Mouse (Mus musculus) G1E (cell line): ENCODE results near the gene Actl10. TPM values are rescaled to one million over a fixed set of nuclear protein-coding genes. Genes with fewer than 3 reads are reported as not detected.
A peak's percentile ranks its signal among the peaks of the same experiment; 100 is the strongest.

Experiments
- ATAC-seq: 2 replicates; pipeline ENCODE4 v1.8.0; 2016; ENCODE audit warnings: mild to moderate bottlenecking; ENCODE audit not compliant: insufficient number of reproducible peaks, poor library complexity, low FRiP score, severe bottlenecking; ENCODE audit errors: extremely low read depth
- DNase-seq: peaks from one replicate; pipeline ENCODE4 v3.0.0; 2012; ENCODE audit warnings: low spot score
- H3K27me3 ChIP-seq: 2 replicates; pipeline ENCODE4 v1.6.1; 2012; ENCODE audit warnings: mild to moderate bottlenecking, low read length, inconsistent platforms; ENCODE audit not compliant: insufficient read depth
- H3K36me3 ChIP-seq: replicated peaks from 2 replicates; pipeline ENCODE3; 2012; ENCODE audit warnings: mild to moderate bottlenecking, inconsistent platforms
- H3K4me1 ChIP-seq: 2 replicates; pipeline ENCODE4 v1.6.1; 2012; ENCODE audit warnings: low read depth, low read length, inconsistent platforms, mixed read lengths; ENCODE audit not compliant: insufficient read depth
- H3K4me3 ChIP-seq: 2 replicates; pipeline ENCODE4 v1.5.1; 2012; ENCODE audit warnings: low read depth, mild to moderate bottlenecking, inconsistent platforms, low read length, moderate library complexity, mixed read lengths
- H3K9me3 ChIP-seq: replicated peaks from 2 replicates; pipeline ENCODE4 v1.6.1; 2012; ENCODE audit warnings: inconsistent platforms
- CTCF ChIP-seq: IDR thresholded peaks from 2 replicates; pipeline ENCODE4 v1.5.1; 2012; ENCODE audit warnings: low read depth, low read length, inconsistent platforms, mixed read lengths
- GATA1 ChIP-seq: IDR thresholded peaks from 2 replicates; pipeline ENCODE4 v1.6.1; 2012; ENCODE audit warnings: borderline replicate concordance, low read length, inconsistent platforms, mixed read lengths
- GATA2 ChIP-seq: IDR thresholded peaks from 2 replicates; pipeline ENCODE4 v1.6.1; 2012; ENCODE audit warnings: low read depth, low read length, inconsistent platforms, borderline replicate concordance
- POLR2AphosphoS5 ChIP-seq: IDR thresholded peaks from 2 replicates; pipeline ENCODE4 v1.6.1; 2012; ENCODE audit warnings: low read depth, low read length, inconsistent platforms; ENCODE audit not compliant: insufficient replicate concordance
- TAL1 ChIP-seq: conservative IDR thresholded peaks from 2 replicates; pipeline ENCODE4 v1.6.1; 2012; ENCODE audit warnings: low read depth, low read length, inconsistent platforms, mixed read lengths
- polyA plus RNA-seq: library from polyadenylated mRNA; stranded (reverse); fragments of >175 nt; gene quantifications from 2 replicates; pipeline ENCODE4 v1.2.3, GENCODE M21; 2012
- total RNA-seq, 2 experiments: library from RNA; stranded (forward) in 1 of 2; stranded (reverse) in 1 of 2; fragments of 200-1000 nt in 1 of 2; fragments of >200 nt in 1 of 2; fragmentation: Nextera tagmentation in 1 of 2; gene quantifications; 2 replicates each; pipeline ENCODE4 v1.2.3; 2014 to 2017

The Actl10 gene
- total and polyA plus RNA-seq, 3 experiments: 0.22 to 0.53 TPM; not detected in 1

DNA sequence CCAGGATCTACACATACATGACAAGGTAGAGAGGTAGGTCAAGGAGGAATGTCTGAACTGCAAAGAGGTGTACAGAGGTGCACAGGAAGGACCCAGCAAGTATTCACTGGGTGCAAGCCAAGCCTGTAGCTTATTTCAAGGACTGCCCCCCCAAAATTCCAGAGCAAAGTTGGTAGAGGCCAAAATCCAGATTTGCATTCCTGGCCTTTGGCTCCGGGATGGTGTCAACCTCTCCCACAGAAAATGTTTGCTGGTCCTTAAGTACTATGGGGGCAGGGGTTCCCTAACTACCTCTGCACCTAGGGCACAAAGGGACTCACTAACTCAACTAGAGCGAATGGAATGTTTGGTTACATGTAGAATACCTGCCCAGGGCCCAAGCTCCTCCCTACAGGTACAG is 16.2 kb downstream of the Actl10 start:
- Histone ChIP-seq H3K36me3 (peaks cover 57% of the 10 kb centered on the region), H3K4me1 (peaks cover 82% of the 10 kb centered on the region), H3K4me3 (peak overlapping the region; percentile 89), H3K27me3 (no peaks in the 10 kb centered on the region), H3K9me3 (no peaks in the 10 kb centered on the region)
- DNase-seq (no peak), ATAC-seq (no peak)
- no peak for TF ChIP-seq GATA2
- TF ChIP-seq TAL1: no peak
- no peak; the same call in 1 of the 2 replicates for TF ChIP-seq POLR2AphosphoS5
- TF ChIP-seq GATA1: no peak

DNA sequence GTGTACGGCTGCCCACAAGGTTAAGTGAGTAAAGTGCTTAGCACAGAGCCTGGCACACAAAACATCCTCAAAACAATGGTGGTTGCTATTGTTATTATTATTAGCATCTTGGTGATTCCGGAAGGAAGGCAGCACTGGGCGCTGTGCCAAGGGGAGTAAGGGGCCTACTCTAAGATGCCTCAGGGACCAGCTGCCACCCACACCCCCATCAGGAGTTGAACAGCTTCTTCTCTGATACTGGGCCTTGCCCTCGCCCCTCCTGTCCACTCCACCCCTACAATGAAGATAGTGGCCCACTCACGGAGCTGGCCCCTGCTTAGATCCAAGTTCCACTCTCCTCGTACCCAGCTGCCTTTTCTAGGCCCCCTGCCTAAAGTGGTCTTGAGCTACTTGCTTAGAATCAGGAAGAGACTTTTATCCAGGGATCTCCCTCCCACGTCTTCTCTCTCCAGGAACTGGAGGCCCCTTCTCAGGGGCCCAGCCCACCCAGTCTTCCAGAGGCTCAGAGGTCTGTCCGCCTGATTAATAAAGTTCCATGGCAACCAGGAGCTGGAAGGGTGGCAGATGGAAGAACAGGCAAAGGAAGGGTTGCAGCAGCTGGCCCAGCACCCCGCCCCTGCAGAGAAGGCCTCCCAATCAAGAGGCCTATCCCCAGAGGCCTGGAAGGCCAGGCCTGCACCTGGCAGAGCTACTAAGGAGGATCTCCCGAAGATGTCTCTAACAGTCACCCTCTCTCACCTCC is 16.9 kb downstream of the Actl10 start:
- H3K4me1 ChIP-seq: peaks cover 84% of the 10 kb centered on the region
- no peak for TF ChIP-seq GATA1
- no peak for TF ChIP-seq POLR2AphosphoS5
- no peak for TF ChIP-seq GATA2
- no peak for TF ChIP-seq CTCF
- no peak for TF ChIP-seq TAL1
- peaks cover 49% of the 10 kb centered on the region for H3K36me3 ChIP-seq
- no peaks in the 10 kb centered on the region for H3K27me3 ChIP-seq
- ATAC-seq: no peak; the same call in none of the 2 replicates
- no peak for DNase-seq
- H3K9me3 ChIP-seq: no peaks in the 10 kb centered on the region
- H3K4me3 ChIP-seq: peak overlapping the region; percentile 89

DNA sequence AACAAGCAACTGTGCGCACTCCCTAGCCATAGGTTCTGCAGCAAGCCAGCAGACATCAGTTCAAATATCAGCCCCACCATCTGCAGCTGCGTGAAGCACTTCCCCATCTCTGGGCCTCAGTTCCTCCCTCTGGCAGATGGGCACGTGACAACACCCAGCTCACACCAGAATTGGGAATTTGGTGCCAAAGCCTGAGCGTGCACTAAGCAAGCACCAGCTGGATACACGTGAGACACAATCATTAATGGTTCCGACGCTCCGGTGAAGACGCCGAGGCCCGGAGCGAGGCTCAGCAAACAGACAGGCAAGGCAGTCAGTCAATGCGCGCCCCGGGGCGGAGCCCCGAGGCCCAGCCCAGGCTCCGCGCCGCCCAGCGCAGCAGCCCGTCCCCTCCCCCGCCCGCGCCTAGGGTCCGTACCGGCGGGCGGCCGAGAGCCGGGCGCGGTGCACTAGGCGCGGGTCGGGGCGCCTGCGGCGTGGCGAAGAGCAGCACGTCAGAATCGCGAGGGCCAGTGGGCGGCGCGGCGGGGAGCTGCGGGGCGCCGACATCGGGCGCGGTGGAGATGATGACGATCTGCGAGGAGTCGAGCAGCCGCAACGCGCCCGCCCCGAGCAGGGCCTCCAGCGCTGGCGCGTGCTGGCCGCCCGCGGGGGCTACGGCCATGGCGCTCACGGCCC is 17.6 kb downstream of the Actl10 start:
- no peaks in the 10 kb centered on the region for H3K27me3 ChIP-seq
- no peaks in the 10 kb centered on the region for H3K9me3 ChIP-seq
- TF ChIP-seq GATA2 (peak; percentile 82; the same call in 1 of the 2 replicates), POLR2AphosphoS5 (no peak), TAL1 (peak; percentile 58; the same call in 1 of the 2 replicates), GATA1 (no peak)
- peak; percentile 74 for DNase-seq
- ATAC-seq: peak; percentile 45; the same call in 1 of the 2 replicates
- H3K4me3 ChIP-seq: peak overlapping the region; percentile 89
- peaks cover 42% of the 10 kb centered on the region for H3K36me3 ChIP-seq
- H3K4me1 ChIP-seq: peaks cover 81% of the 10 kb centered on the region

DNA sequence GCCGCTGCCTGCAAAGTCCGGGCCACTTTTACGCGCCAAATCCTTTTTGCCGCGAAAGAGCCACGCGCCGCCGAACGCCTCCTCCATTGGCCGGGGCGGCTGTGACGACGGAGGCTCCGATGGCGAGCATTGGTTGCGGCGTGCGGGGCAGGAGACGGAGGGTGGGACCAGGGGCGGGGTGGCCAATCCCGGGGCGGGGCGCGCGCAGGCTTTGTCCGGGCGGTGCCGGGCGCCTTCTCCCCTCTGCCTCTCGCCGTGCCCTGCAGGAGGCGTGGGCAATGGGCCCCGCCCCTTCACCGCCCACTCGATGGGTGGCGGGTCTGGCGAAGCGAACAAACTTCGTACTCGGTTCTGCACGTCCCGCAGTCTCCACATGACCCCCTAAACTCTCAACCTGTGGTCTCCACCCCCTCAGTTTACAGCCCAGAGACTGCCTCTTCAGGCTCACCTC is 18.3 kb downstream of the Actl10 start, which contains the start of gene E2f1:
Gene E2f1 (minus strand): TSS at position 57 of the 451 bp plus-strand sequence.
- peak; percentile 97 for DNase-seq
- TF ChIP-seq CTCF (no peak), TAL1 (no peak), GATA1 (no peak), GATA2 (no peak), POLR2AphosphoS5 (no peak)
- no peaks in the 10 kb centered on the region for H3K9me3 ChIP-seq
- peaks cover 36% of the 10 kb centered on the region for H3K36me3 ChIP-seq
- no peaks in the 10 kb centered on the region for H3K27me3 ChIP-seq
- H3K4me3 ChIP-seq: peak within 1 kb of the TSS; percentile 89
- peak; percentile 79 for ATAC-seq
- peaks cover 79% of the 10 kb centered on the region for H3K4me1 ChIP-seq

DNA sequence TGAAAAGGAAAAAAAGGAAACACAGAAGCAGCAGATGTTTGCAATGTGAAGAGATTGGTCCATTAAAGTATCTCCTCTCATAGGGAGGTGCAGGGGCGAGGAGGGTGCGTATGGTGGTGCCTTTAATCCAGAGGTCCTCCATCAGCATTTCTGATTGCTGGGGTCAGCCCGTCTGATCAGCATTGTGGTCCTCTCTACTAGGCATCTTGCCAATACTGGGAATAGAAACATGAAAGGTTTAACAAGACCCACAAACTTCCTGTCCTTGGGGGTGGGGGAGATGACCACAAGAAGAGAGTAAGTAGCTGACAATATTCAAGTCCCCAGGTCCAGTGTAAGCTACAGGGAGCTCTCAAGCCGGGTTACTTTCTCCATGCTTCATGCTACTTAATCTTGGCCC is 19.1 kb downstream of the Actl10 start:
- DNase-seq (no peak), ATAC-seq (no peak)

DNA sequence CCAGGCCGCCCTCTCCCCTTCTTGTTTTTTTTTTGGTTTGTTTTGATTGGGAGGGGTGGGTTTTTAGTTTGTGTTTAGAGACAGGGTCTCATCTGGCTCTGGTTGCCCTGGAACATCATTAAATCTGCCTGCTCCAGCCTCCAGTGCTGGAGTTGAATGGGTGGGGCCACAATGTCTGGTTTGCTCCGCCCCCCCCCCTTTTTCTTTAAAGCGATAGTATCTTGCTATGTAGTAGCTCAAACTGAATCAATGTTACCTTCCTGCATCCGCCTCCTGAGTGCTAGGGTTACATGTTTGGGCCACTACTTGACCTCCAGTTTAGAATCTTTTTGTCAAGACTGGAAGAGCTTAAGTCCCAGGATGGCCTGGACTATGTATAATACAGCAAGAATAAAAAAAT is 19.7 kb downstream of the Actl10 start:
- Histone ChIP-seq H3K4me1 (peaks cover 65% of the 10 kb centered on the region), H3K36me3 (peaks cover 22% of the 10 kb centered on the region), H3K27me3 (no peaks in the 10 kb centered on the region), H3K4me3 (no peak overlapping the region; the same call in 1 of the 2 replicates), H3K9me3 (no peaks in the 10 kb centered on the region)
- no peak for ATAC-seq
- TF ChIP-seq POLR2AphosphoS5: no peak
- TF ChIP-seq GATA1: no peak
- no peak for TF ChIP-seq GATA2
- no peak for DNase-seq

More for the DNA sequence above, 19.1 kb downstream of the Actl10 start:
- Histone ChIP-seq H3K4me1 (peaks cover 71% of the 10 kb centered on the region), H3K27me3 (no peaks in the 10 kb centered on the region), H3K9me3 (no peaks in the 10 kb centered on the region), H3K36me3 (peaks cover 28% of the 10 kb centered on the region), H3K4me3 (peak overlapping the region; percentile 41; the same call in 1 of the 2 replicates)
- TF ChIP-seq GATA1: no peak
- no peak for TF ChIP-seq POLR2AphosphoS5
- no peak for TF ChIP-seq GATA2
- no peak for TF ChIP-seq CTCF
- TF ChIP-seq TAL1: no peak
